Mouse (Mus musculus): ENCODE results near the gene Slc24a3.

Slc24a3 gene

GRCm38 (mm10) chr2:145213587-145213986, 46.0 kb downstream of the Slc24a3 start:
- DNase-seq (ENCODE audit: low spot score), result no peak

GRCm38 (mm10) chr2:145214086-145214831, 46.7 kb downstream of the Slc24a3 start:
- DNase-seq (ENCODE audit: low spot score), result no peak

GRCm38 (mm10) chr2:145216580-145216979, 49.0 kb downstream of the Slc24a3 start:
- no peak for DNase-seq (ENCODE audit: low spot score)

- no peak for DNase-seq (ENCODE audit: low spot score)
Measured at GRCm38 (mm10) chr2:145217422-145217821, 49.9 kb downstream of the Slc24a3 start.

GRCm38 (mm10) chr2:145219246-145219645, 51.7 kb downstream of the Slc24a3 start:
- DNase-seq (ENCODE audit: low spot score), result no peak

GRCm38 (mm10) chr2:145223646-145224045, 56.1 kb downstream of the Slc24a3 start:
- DNase-seq (ENCODE audit: low spot score), result no peak

- DNase-seq (ENCODE audit: low spot score), result no peak
Measured at GRCm38 (mm10) chr2:145225640-145226039, 58.1 kb downstream of the Slc24a3 start.

GRCm38 (mm10) chr2:145226100-145226499, 58.5 kb downstream of the Slc24a3 start:
- no peak for DNase-seq (ENCODE audit: low spot score)

GRCm38 (mm10) chr2:145227351-145227750, 59.8 kb downstream of the Slc24a3 start:
- no peak for DNase-seq (ENCODE audit: low spot score)

- DNase-seq (ENCODE audit: low spot score), result no peak
Measured at GRCm38 (mm10) chr2:145232764-145233484, 65.4 kb downstream of the Slc24a3 start.

- DNase-seq (ENCODE audit: low spot score), result no peak
Measured at GRCm38 (mm10) chr2:145233547-145234398, 66.2 kb downstream of the Slc24a3 start.

- DNase-seq (ENCODE audit: low spot score), result no peak
Measured at GRCm38 (mm10) chr2:145246384-145246783, 78.8 kb downstream of the Slc24a3 start.

GRCm38 (mm10) chr2:145248185-145248584, 80.6 kb downstream of the Slc24a3 start:
- DNase-seq (ENCODE audit: low spot score), result no peak

GRCm38 (mm10) chr2:145257332-145257731, 89.8 kb downstream of the Slc24a3 start:
- DNase-seq (ENCODE audit: low spot score), result no peak

GRCm38 (mm10) chr2:145257855-145258254, 90.3 kb downstream of the Slc24a3 start:
- no peak for DNase-seq (ENCODE audit: low spot score)

- no peak for DNase-seq (ENCODE audit: low spot score)
Measured at GRCm38 (mm10) chr2:145260574-145260973, 93.0 kb downstream of the Slc24a3 start.

- DNase-seq (ENCODE audit: low spot score), result no peak
Measured at GRCm38 (mm10) chr2:145262153-145262552, 94.6 kb downstream of the Slc24a3 start.

GRCm38 (mm10) chr2:145266723-145267122, 99.2 kb downstream of the Slc24a3 start:
- no peak for DNase-seq (ENCODE audit: low spot score)

GRCm38 (mm10) chr2:145268971-145269370, 101.4 kb downstream of the Slc24a3 start:
- DNase-seq (ENCODE audit: low spot score), result no peak

- no peak for DNase-seq (ENCODE audit: low spot score)
Measured at GRCm38 (mm10) chr2:145269410-145269809, 101.9 kb downstream of the Slc24a3 start.

- DNase-seq (ENCODE audit: low spot score), result no peak
Measured at GRCm38 (mm10) chr2:145274016-145274677, 106.6 kb downstream of the Slc24a3 start.

GRCm38 (mm10) chr2:145279336-145279735, 111.8 kb downstream of the Slc24a3 start:
- no peak for DNase-seq (ENCODE audit: low spot score)

Data from retina, embryonic 14.5 days (tissue).